Mouse (Mus musculus) neural tube, embryonic 15.5 days (tissue): ENCODE measurements around the gene Ccdc88b. TPM values are rescaled to one million over a fixed set of nuclear protein-coding genes. Genes with fewer than 3 reads are reported as not detected.
A peak's percentile ranks its signal among the peaks of the same experiment; 100 is the strongest.

Source experiments
- ATAC-seq: fragments of 200-750 bp; cut with Nextera tagmentation; 2 replicates; pipeline ENCODE4 v1.8.0; 2017; ENCODE audit warnings: mild to moderate bottlenecking, moderate TSS enrichment, moderate library complexity; ENCODE audit not compliant: low FRiP score
- H3K27ac ChIP-seq: fragments of 300-500 bp; sonication (generic); replicated peaks from 2 replicates; pipeline ENCODE4 v1.5.1; 2015; ENCODE audit warnings: mild to moderate bottlenecking, inconsistent platforms
- H3K27me3 ChIP-seq: fragments of 300-500 bp; sonication (generic); replicated peaks from 2 replicates; pipeline ENCODE4 v1.6.1; 2015; ENCODE audit warnings: inconsistent platforms
- H3K36me3 ChIP-seq: fragments of 300-500 bp; sonication (generic); 2 replicates; pipeline ENCODE4 v1.6.1; 2015; ENCODE audit warnings: inconsistent platforms
- H3K4me1 ChIP-seq: fragments of 300-500 bp; sonication (generic); 2 replicates; pipeline ENCODE4 v1.6.1; 2015; ENCODE audit warnings: inconsistent platforms
- H3K4me2 ChIP-seq: fragments of 300-500 bp; sonication (generic); 2 replicates; pipeline ENCODE4 v1.6.1; 2015; ENCODE audit warnings: inconsistent platforms, mild to moderate bottlenecking, moderate library complexity
- H3K4me3 ChIP-seq: fragments of 300-500 bp; sonication (generic); replicated peaks from 2 replicates; pipeline ENCODE4 v1.5.1; 2015; ENCODE audit warnings: mild to moderate bottlenecking, inconsistent platforms
- H3K9ac ChIP-seq: fragments of 300-500 bp; sonication (generic); replicated peaks from 2 replicates; pipeline ENCODE4 v1.6.1; 2015; ENCODE audit warnings: mild to moderate bottlenecking, inconsistent platforms
- H3K9me3 ChIP-seq: fragments of 300-500 bp; sonication (generic); replicated peaks from 2 replicates; pipeline ENCODE4 v1.6.1; 2016; ENCODE audit warnings: inconsistent platforms
- WGBS: fragments of 180-500 bp; shearing (Covaris S2); methylation state at CpG from one replicate; pipeline ENCODE4 v1.1.7; 2015; ENCODE audit warnings: mixed read lengths; 5-methylcytosine and 5-hydroxymethylcytosine counted together
- polyA plus RNA-seq: library from polyadenylated mRNA; unstranded; fragments of >200 nt; fragmentation: Nextera tagmentation; extraction: Ambion mirVana; gene quantifications from 2 replicates; pipeline ENCODE4 v1.2.1, GENCODE M21; 2015

The Ccdc88b gene
- polyA plus RNA-seq, 1 experiment from 2014 or later: 0.92 TPM

DNA sequence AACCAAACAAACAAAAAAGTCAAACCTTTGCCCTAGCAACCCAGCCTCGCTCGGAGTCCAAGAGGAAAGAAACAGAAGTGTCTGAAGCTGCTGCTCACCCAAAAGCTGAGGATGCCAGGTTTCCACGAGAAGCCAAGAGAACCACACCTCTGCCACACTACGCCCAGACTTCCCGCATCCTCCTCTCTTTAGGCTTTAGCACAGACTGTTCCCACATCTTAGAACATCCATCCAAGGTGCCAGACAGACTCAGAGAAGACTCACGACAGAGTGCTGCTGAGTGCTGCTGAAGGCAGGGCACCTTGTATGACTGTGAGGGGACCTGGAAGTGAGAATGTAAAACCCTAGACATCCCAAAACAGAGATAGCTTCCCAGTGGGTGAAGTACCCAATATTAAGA, 17.8 kb upstream of the Ccdc88b start:
- H3K4me2 ChIP-seq: no peak overlapping the region
- no peaks in the 10 kb centered on the region; the same call in 1 of the 2 replicates for H3K9me3 ChIP-seq
- no peak for ATAC-seq
- H3K9ac ChIP-seq: no peak overlapping the region
- no peak overlapping the region for H3K27ac ChIP-seq
- 91% methylated on average over 6 of the region's 6 CpGs for WGBS
- no peak overlapping the region for H3K4me3 ChIP-seq
- H3K4me1 ChIP-seq: no peaks in the 10 kb centered on the region
- H3K27me3 ChIP-seq: no peaks in the 10 kb centered on the region
- no peaks in the 10 kb centered on the region for H3K36me3 ChIP-seq

DNA sequence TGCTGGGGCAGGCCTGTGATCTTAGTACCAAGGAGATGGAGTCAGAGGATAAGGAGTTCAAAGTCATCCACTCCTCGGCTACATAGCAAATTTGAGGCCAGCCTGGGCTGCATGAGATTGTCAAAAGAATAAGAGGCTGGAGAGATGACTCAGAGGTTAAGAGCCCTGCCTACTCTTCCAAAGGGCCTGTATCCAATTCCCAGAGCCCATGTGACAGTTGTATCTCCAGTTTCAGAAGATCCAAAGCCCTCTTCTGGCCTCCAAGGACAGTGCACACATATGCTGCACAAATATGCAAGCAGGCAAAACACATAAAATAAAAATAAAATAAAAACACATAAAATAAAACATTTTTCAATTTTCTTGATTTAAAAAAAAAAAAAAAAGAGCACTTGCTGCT, 16.2 kb upstream of the Ccdc88b start:
- no peak for ATAC-seq
- no peak overlapping the region for H3K4me2 ChIP-seq
- no peak overlapping the region for H3K4me3 ChIP-seq
- WGBS: 76% methylated on average over 1 of the region's 1 CpGs
- H3K9me3 ChIP-seq: no peaks in the 10 kb centered on the region
- no peak overlapping the region for H3K27ac ChIP-seq
- no peaks in the 10 kb centered on the region for H3K27me3 ChIP-seq
- no peaks in the 10 kb centered on the region for H3K4me1 ChIP-seq
- no peaks in the 10 kb centered on the region for H3K36me3 ChIP-seq
- no peak overlapping the region for H3K9ac ChIP-seq

DNA sequence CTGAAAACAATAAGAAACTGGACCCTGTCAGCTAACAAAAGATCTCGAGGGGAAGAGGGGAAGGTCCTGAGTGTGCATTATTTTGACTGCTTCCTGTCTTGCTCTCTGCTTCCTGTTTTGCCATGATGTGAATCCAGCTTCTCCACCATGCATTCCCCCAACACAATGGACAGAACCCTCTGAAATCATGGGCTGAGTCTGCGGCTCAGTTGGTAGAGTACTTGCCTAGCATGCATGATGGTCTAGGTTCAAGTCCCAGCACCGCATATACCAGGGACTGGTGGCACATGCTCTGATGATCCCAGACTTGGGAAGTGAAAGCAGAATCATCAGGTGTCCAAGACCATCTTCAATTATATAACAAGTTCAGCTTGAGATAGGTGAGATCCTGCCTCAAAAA, 14.7 kb upstream of the Ccdc88b start:
- Histone ChIP-seq H3K4me1 (no peaks in the 10 kb centered on the region), H3K36me3 (no peaks in the 10 kb centered on the region), H3K4me3 (no peak overlapping the region), H3K9ac (no peak overlapping the region), H3K27ac (no peak overlapping the region), H3K27me3 (no peaks in the 10 kb centered on the region), H3K9me3 (no peaks in the 10 kb centered on the region), H3K4me2 (no peak overlapping the region)
- 86% methylated on average over 3 of the region's 3 CpGs for WGBS
- ATAC-seq: no peak

DNA sequence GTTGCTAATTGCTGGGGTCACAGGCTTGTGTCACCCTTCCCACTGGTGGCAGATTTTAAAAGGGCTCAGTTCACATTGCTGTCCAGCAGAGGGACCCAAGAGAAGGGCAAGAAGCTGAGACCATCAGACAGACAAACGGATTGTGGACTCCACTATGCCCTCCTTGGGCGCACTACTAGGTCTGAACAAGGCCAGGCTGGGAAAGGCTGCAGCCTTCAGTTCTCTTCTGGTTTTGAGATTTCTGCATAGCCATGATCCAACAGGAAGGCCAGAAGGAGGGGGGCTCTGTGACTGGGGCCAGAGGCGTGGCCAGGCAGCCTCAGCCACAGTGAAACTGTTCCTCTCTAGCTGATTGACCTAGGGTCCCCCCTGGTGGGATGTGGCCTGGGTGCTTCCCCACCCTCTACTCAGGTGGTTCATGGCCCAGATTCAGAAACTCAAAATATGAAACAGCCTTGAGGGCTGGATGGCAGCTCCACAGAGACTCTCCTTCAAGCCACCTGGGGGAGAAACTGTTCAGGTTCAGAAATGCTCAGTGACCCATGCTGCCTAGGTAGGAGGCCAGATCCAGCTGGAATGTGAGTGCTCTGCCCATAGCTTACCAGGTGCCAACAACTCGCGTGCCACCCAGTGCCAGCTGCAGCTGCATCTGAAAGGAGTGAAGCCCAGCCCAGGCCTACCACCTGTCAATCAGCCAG, 13.7 kb upstream of the Ccdc88b start:
- H3K9me3 ChIP-seq: no peaks in the 10 kb centered on the region
- no peak overlapping the region for H3K4me2 ChIP-seq
- H3K27ac ChIP-seq: no peak overlapping the region
- no peaks in the 10 kb centered on the region for H3K27me3 ChIP-seq
- no peak overlapping the region for H3K9ac ChIP-seq
- no peak for ATAC-seq
- H3K36me3 ChIP-seq: no peaks in the 10 kb centered on the region
- H3K4me3 ChIP-seq: no peak overlapping the region
- 63% methylated on average over 5 of the region's 5 CpGs for WGBS
- no peaks in the 10 kb centered on the region for H3K4me1 ChIP-seq

DNA sequence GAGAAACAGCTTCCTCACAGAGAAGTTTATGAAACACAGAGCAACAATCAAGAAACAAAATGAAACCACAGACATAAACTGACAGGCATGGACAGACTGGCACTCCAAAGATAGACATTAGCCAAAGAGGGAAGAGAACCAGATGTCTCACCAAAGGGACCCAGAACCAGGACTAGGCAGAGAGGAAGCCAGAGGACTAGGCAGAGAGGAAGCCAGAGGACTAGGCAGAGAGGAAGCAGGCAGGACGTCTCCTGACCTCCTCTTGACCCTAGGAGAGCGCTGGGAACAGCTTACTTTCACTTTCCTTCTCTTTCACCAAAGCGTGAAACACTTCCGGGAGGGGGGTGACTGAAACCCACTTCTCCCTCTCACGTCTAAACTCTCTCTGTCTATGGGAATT, 11.3 kb upstream of the Ccdc88b start:
- Histone ChIP-seq H3K36me3 (no peaks in the 10 kb centered on the region), H3K9me3 (no peaks in the 10 kb centered on the region), H3K4me3 (no peak overlapping the region), H3K9ac (no peak overlapping the region), H3K4me2 (peak overlapping the region; percentile 33), H3K27ac (no peak overlapping the region), H3K4me1 (no peaks in the 10 kb centered on the region), H3K27me3 (no peaks in the 10 kb centered on the region)
- WGBS: 3% methylated on average over 5 of the region's 5 CpGs
- no peak for ATAC-seq

DNA sequence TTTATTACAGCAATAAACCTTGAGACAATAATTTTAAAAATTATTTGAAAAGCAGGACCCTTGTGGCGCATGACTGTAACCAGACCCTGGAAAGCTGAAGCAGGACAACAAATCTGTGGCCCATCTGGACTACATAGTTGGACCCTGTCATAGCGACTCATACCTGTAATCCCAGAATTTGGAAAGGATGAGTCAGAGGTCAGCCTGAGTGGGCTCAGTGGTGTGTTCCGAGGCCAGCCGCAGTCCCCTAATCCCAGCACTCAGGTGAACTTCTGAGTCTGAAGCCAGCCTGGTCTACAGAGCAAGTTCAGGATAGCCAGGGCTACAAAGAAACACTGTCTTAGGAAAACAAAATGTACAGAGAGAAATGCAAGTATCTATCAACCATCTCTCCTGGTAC, 3.4 kb upstream of the Ccdc88b start:
- Histone ChIP-seq H3K9ac (no peak overlapping the region), H3K4me1 (no peaks in the 10 kb centered on the region; the same call in 1 of the 2 replicates), H3K4me3 (no peak overlapping the region), H3K27ac (no peak overlapping the region), H3K4me2 (no peak overlapping the region), H3K9me3 (no peaks in the 10 kb centered on the region), H3K36me3 (no peaks in the 10 kb centered on the region), H3K27me3 (no peaks in the 10 kb centered on the region)
- WGBS: 100% methylated on average over 4 of the region's 4 CpGs
- no peak for ATAC-seq

DNA sequence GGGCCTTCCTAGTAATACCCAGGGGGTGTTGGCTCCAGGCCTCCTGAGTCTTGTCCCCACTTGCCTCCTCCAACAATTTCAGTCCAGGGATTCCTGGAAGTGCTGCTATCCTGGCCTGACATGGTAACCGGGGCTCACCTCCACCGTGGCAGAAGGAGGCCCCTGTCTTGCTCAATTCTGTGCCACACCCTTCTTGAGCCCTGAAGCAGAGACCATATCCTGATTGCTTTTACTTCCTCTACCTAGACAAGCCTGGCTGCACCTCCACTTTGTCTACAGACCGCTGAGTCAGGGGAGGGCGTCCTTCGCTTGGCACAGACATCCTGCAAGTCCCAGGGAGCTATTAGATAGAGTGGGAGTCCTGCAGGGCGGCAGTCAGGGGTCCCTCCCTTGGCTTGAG, 2.7 kb upstream of the Ccdc88b start:
- H3K9me3 ChIP-seq: no peaks in the 10 kb centered on the region
- H3K4me2 ChIP-seq: no peak overlapping the region
- no peak for ATAC-seq
- no peaks in the 10 kb centered on the region for H3K27me3 ChIP-seq
- H3K27ac ChIP-seq: no peak overlapping the region
- WGBS: 87% methylated on average over 6 of the region's 6 CpGs
- H3K36me3 ChIP-seq: no peaks in the 10 kb centered on the region
- no peak overlapping the region for H3K4me3 ChIP-seq
- H3K9ac ChIP-seq: no peak overlapping the region
- H3K4me1 ChIP-seq: peaks cover 2% of the 10 kb centered on the region

DNA sequence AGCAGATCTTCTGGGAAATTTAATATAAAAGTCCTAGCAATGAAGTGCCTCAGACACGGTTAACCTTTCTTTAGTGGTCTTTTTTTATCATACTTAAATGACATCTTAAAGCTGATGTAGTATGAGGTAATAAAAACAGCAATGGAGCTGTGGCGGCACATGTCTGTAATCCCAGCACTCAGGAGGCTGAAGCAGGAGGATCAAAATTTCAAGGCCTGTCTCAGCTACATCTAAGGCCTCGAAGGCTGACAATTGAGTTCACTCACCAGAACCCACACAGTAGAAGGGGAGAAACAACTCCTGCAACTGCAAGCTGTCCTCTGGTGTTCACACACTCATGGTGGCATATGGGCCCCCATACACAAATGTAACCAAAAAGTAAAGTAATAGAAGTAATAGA, 2.0 kb upstream of the Ccdc88b start:
- peaks cover under 1% of the 10 kb centered on the region; the same call in 1 of the 2 replicates for H3K27me3 ChIP-seq
- no peaks in the 10 kb centered on the region for H3K36me3 ChIP-seq
- 85% methylated on average over 3 of the region's 3 CpGs for WGBS
- H3K4me3 ChIP-seq: no peak overlapping the region
- H3K4me2 ChIP-seq: no peak overlapping the region
- no peak for ATAC-seq
- peaks cover 10% of the 10 kb centered on the region for H3K4me1 ChIP-seq
- no peaks in the 10 kb centered on the region for H3K9me3 ChIP-seq
- no peak overlapping the region for H3K9ac ChIP-seq
- no peak overlapping the region for H3K27ac ChIP-seq

DNA sequence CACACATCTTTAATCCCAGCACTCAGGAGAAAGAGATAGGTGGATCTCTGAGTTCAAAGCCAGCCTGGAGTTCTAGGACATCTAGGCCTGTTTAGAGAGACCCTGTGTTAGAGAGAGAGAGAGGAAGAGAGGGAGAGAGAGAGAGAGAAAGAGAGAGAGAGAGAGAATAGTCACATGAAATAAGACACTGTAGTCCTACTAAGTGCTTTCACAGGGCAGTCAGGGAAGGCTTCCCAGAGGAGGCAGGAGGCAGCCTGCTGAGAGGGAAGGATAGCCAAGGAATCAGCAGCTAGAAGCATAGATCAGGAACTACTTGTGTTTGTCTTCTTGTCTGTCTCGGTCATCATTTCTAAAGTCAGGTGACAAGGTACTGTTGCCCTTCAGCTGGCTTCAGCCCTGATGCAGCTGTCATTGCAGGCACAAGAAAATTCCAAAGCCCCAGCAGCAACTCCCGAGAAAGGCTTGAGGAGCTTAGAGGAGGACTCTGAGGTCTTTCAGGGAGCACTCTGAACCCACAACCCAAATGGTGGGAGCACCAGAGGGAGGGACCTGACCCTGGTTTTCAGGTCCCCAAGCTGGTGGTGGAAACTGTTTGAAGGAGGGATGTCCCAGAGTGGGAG, 1.1 kb upstream of the Ccdc88b start:
- H3K4me3 ChIP-seq: no peak overlapping the region
- WGBS: 76% methylated on average over 2 of the region's 2 CpGs
- H3K4me1 ChIP-seq: peaks cover 12% of the 10 kb centered on the region
- ATAC-seq: no peak
- no peak overlapping the region for H3K27ac ChIP-seq
- no peaks in the 10 kb centered on the region for H3K36me3 ChIP-seq
- no peak overlapping the region for H3K9ac ChIP-seq
- H3K9me3 ChIP-seq: no peaks in the 10 kb centered on the region
- H3K4me2 ChIP-seq: no peak overlapping the region
- H3K27me3 ChIP-seq: peaks cover 9% of the 10 kb centered on the region

DNA sequence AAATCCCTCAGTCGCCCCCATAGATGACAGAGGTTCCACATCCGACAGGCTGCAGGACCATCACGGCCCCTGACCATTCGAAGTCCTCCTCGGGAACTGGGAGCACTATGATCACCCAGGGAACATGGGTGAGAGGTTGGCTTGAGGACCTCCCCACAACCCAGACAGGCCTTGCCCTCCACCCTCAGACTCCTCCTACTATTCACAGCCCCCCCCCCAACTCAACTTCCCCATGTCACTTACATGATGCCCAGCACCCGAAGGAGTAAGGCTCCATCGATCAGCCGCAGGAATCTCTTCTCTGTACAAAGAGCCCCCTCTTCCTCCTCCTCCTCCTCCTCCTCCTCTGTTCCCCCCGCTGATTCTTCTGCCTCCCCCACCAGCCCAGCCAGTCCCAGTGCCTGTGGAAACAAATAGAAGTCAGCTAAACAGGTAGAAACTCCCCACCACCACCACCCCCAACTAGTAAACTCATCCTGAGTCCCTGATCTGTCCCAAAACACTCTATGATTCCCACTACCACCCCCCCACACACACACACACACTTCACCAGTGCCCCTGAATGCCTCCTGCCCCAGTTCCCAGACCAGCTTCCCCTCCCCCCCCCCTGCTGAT, 513 bp downstream of the Ccdc88b start:
- Histone ChIP-seq H3K4me1 (peaks cover 12% of the 10 kb centered on the region), H3K27ac (no peak overlapping the region), H3K27me3 (peaks cover 17% of the 10 kb centered on the region), H3K36me3 (no peaks in the 10 kb centered on the region), H3K9me3 (no peaks in the 10 kb centered on the region), H3K4me2 (no peak overlapping the region), H3K9ac (no peak overlapping the region), H3K4me3 (no peak overlapping the region)
- ATAC-seq: no peak
- 82% methylated on average over 9 of the region's 9 CpGs for WGBS

DNA sequence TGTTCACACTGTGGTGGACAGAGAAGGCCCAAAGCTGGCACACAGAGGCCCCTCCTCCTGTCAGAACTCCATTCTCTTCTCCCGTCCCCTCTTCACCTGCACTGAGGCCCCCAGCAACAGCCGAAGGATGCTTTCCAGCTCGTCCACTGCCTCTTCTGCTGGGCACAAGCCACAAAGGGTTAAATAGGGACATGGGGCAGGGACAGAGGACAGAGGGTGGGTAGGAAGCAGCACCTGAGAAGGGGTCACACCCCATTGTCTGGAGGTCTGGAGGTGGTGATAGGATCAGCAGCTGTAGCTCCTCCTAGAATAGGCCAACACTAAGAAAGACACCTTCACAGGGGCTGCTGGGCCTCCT, 1.0 kb downstream of the Ccdc88b start:
- peaks cover 17% of the 10 kb centered on the region for H3K27me3 ChIP-seq
- H3K9me3 ChIP-seq: no peaks in the 10 kb centered on the region
- 50% methylated on average over 3 of the region's 3 CpGs for whole genome bisulfite sequencing

DNA sequence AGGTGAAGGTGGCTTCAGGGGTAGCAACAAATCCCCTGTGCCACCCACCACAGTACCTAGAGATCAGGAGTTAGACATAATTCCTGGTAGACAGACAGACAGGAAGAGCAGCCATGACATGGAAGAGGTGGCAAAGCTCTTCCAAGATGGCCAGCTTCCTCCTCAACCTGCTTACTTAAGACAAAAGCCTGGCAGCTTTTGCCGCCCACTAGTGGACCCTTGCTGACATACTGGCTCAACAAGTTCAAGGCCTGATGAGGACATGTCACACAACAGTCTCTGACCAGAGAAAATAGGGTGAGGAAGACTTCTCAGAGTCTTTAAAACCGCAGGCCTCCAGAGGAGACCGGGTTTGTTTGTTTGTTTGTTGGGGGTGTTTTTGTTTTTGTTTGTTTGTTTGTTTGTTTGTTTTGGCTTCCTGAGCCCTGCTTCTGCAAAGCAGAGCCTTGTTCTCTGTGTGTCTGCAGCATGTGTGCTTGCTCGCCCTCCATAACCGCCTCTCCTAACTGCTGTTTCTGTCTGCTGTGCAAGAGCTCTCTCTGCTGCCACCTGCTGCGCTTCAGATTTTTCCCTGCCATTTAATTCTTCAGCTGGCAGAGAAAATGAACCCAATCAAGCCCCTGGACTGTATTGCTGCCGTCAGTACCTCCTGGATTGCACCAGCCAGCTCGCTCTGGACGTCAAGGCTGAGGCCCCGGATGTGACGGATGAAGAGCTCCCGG, 1.6 kb downstream of the Ccdc88b start:
- peak; percentile 59; the same call in 1 of the 2 replicates for ATAC-seq
- Histone ChIP-seq H3K4me1 (peaks cover 12% of the 10 kb centered on the region), H3K9ac (no peak overlapping the region), H3K27me3 (peaks cover 17% of the 10 kb centered on the region), H3K36me3 (no peaks in the 10 kb centered on the region), H3K4me2 (no peak overlapping the region), H3K9me3 (no peaks in the 10 kb centered on the region), H3K27ac (no peak overlapping the region), H3K4me3 (no peak overlapping the region)
- 38% methylated on average over 12 of the region's 12 CpGs for WGBS

More for the DNA sequence above, 1.0 kb downstream of the Ccdc88b start:
- Histone ChIP-seq H3K9ac (no peak overlapping the region), H3K27ac (no peak overlapping the region), H3K36me3 (no peaks in the 10 kb centered on the region), H3K4me2 (no peak overlapping the region), H3K4me1 (peaks cover 12% of the 10 kb centered on the region), H3K4me3 (no peak overlapping the region)
- no peak for ATAC-seq
